Mouse (Mus musculus) G1E (cell line): ENCODE measurements around the gene Them4. TPM values are rescaled to one million over a fixed set of nuclear protein-coding genes. Genes with fewer than 3 reads are reported as not detected.

Experiments used
- ATAC-seq: 2 replicates; pipeline ENCODE4 v1.8.0; 2016; ENCODE audit warnings: mild to moderate bottlenecking; ENCODE audit not compliant: insufficient number of reproducible peaks, poor library complexity, low FRiP score, severe bottlenecking; ENCODE audit errors: extremely low read depth
- DNase-seq: peaks from one replicate; pipeline ENCODE4 v3.0.0; 2012; ENCODE audit warnings: low spot score
- H3K27me3 ChIP-seq: 2 replicates; pipeline ENCODE4 v1.6.1; 2012; ENCODE audit warnings: mild to moderate bottlenecking, low read length, inconsistent platforms; ENCODE audit not compliant: insufficient read depth
- H3K36me3 ChIP-seq: replicated peaks from 2 replicates; pipeline ENCODE3; 2012; ENCODE audit warnings: mild to moderate bottlenecking, inconsistent platforms
- H3K4me1 ChIP-seq: 2 replicates; pipeline ENCODE4 v1.6.1; 2012; ENCODE audit warnings: low read depth, low read length, inconsistent platforms, mixed read lengths; ENCODE audit not compliant: insufficient read depth
- H3K4me3 ChIP-seq: 2 replicates; pipeline ENCODE4 v1.5.1; 2012; ENCODE audit warnings: low read depth, mild to moderate bottlenecking, inconsistent platforms, low read length, moderate library complexity, mixed read lengths
- H3K9me3 ChIP-seq: replicated peaks from 2 replicates; pipeline ENCODE4 v1.6.1; 2012; ENCODE audit warnings: inconsistent platforms
- CTCF ChIP-seq: IDR thresholded peaks from 2 replicates; pipeline ENCODE4 v1.5.1; 2012; ENCODE audit warnings: low read depth, low read length, inconsistent platforms, mixed read lengths
- GATA1 ChIP-seq: IDR thresholded peaks from 2 replicates; pipeline ENCODE4 v1.6.1; 2012; ENCODE audit warnings: borderline replicate concordance, low read length, inconsistent platforms, mixed read lengths
- GATA2 ChIP-seq: IDR thresholded peaks from 2 replicates; pipeline ENCODE4 v1.6.1; 2012; ENCODE audit warnings: low read depth, low read length, inconsistent platforms, borderline replicate concordance
- POLR2AphosphoS5 ChIP-seq: IDR thresholded peaks from 2 replicates; pipeline ENCODE4 v1.6.1; 2012; ENCODE audit warnings: low read depth, low read length, inconsistent platforms; ENCODE audit not compliant: insufficient replicate concordance
- TAL1 ChIP-seq: conservative IDR thresholded peaks from 2 replicates; pipeline ENCODE4 v1.6.1; 2012; ENCODE audit warnings: low read depth, low read length, inconsistent platforms, mixed read lengths
- polyA plus RNA-seq: library from polyadenylated mRNA; stranded (reverse); fragments of >175 nt; gene quantifications from 2 replicates; pipeline ENCODE4 v1.2.3, GENCODE M21; 2012
- total RNA-seq, 2 experiments: library from RNA; stranded (forward) in 1 of 2; stranded (reverse) in 1 of 2; fragments of 200-1000 nt in 1 of 2; fragments of >200 nt in 1 of 2; fragmentation: Nextera tagmentation in 1 of 2; gene quantifications; 2 replicates each; pipeline ENCODE4 v1.2.3; 2014 to 2017

Them4 gene
- total and polyA plus RNA-seq, 3 experiments: 1.3 to 13.2 (median 7.7) TPM

GRCm38 (mm10) chr3:94377028-94377923 is 67.4 kb downstream of the Them4 start:
- no peaks in the 10 kb centered on the region for H3K9me3 ChIP-seq
- TF ChIP-seq CTCF: no peak
- no peak for TF ChIP-seq GATA1
- TF ChIP-seq POLR2AphosphoS5: no peak
- no peak for TF ChIP-seq TAL1
- no peak for TF ChIP-seq GATA2
- H3K36me3 ChIP-seq: no peaks in the 10 kb centered on the region
- DNase-seq: no peak
- peaks cover 3% of the 10 kb centered on the region; the same call in 1 of the 2 replicates for H3K4me1 ChIP-seq
- H3K4me3 ChIP-seq: no peak overlapping the region
- H3K27me3 ChIP-seq: peaks cover 39% of the 10 kb centered on the region; the same call in 1 of the 2 replicates
- ATAC-seq: no peak

GRCm38 (mm10) chr3:94379831-94380510 is 70.1 kb downstream of the Them4 start:
- peaks cover 26% of the 10 kb centered on the region for H3K27me3 ChIP-seq
- ATAC-seq (no peak), DNase-seq (no peak)
- H3K4me1 ChIP-seq: no peaks in the 10 kb centered on the region
- no peak overlapping the region for H3K4me3 ChIP-seq
- TF ChIP-seq POLR2AphosphoS5 (no peak), TAL1 (no peak), GATA2 (no peak), CTCF (no peak), GATA1 (no peak)
- H3K36me3 ChIP-seq: no peaks in the 10 kb centered on the region
- no peaks in the 10 kb centered on the region for H3K9me3 ChIP-seq

Other genes with a start within 250 kb of the Them4 start
- not detected in 2 replicates for gene Gm10697, start 237.4 kb upstream of the Them4 start, total RNA-seq (2014; fragmentation: Nextera tagmentation)
- gene Gm10697, start 237.4 kb upstream of the Them4 start, total RNA-seq (2017): not detected in 2 replicates
- gene Gm10697, start 237.4 kb upstream of the Them4 start, polyA plus RNA-seq: not detected in 2 replicates
- not detected in 2 replicates for gene Gm10696, start 131.9 kb upstream of the Them4 start, total RNA-seq (2014; fragmentation: Nextera tagmentation)
- gene Gm10696, start 131.9 kb upstream of the Them4 start, total RNA-seq (2017): not detected in 2 replicates
- gene Gm10696, start 131.9 kb upstream of the Them4 start, polyA plus RNA-seq: not detected in 2 replicates
- not detected in 2 replicates for gene Gm5286, start 113.4 kb upstream of the Them4 start, total RNA-seq (2014; fragmentation: Nextera tagmentation)
- 0.35 TPM in 1 of 2 replicates, not detected in the other for gene Gm5286, start 113.4 kb upstream of the Them4 start, total RNA-seq (2017)
- not detected in 2 replicates for gene Gm5286, start 113.4 kb upstream of the Them4 start, polyA plus RNA-seq
- not detected in 2 replicates for gene Gm4778, start 46.1 kb upstream of the Them4 start, total RNA-seq (2014; fragmentation: Nextera tagmentation)
- gene Gm4778, start 46.1 kb upstream of the Them4 start, total RNA-seq (2017): not detected in 2 replicates
- gene Gm4778, start 46.1 kb upstream of the Them4 start, polyA plus RNA-seq: not detected in 2 replicates
- not detected in 2 replicates for gene Them5, start 32.0 kb downstream of the Them4 start, total RNA-seq (2014; fragmentation: Nextera tagmentation)
- gene Them5, start 32.0 kb downstream of the Them4 start, total RNA-seq (2017): 0.11 and 0.12 TPM in 2 replicates
- not detected in 2 replicates for gene Them5, start 32.0 kb downstream of the Them4 start, polyA plus RNA-seq
- not detected in 2 replicates for gene C2cd4d, start 52.3 kb downstream of the Them4 start, total RNA-seq (2014; fragmentation: Nextera tagmentation)
- gene C2cd4d, start 52.3 kb downstream of the Them4 start, total RNA-seq (2017): 0.11 TPM in 1 of 2 replicates, not detected in the other
- not detected in 2 replicates for gene C2cd4d, start 52.3 kb downstream of the Them4 start, polyA plus RNA-seq
- not detected in 2 replicates for gene Rorc, start 62.7 kb downstream of the Them4 start, total RNA-seq (2014; fragmentation: Nextera tagmentation)
- gene Rorc, start 62.7 kb downstream of the Them4 start, total RNA-seq (2017): 0.12 TPM in 1 of 2 replicates, not detected in the other
- not detected in 2 replicates for gene Rorc, start 62.7 kb downstream of the Them4 start, polyA plus RNA-seq
- gene Lingo4, start 88.4 kb downstream of the Them4 start, total RNA-seq (2014; fragmentation: Nextera tagmentation): not detected in 2 replicates
- 0.05 and 0.06 TPM in 2 replicates for gene Lingo4, start 88.4 kb downstream of the Them4 start, total RNA-seq (2017)
- gene Lingo4, start 88.4 kb downstream of the Them4 start, polyA plus RNA-seq: not detected in 2 replicates
- gene Tdrkh, start 103.2 kb downstream of the Them4 start, total RNA-seq (2014; fragmentation: Nextera tagmentation): not detected in 2 replicates
- 0.12 and 0.22 TPM in 2 replicates for gene Tdrkh, start 103.2 kb downstream of the Them4 start, total RNA-seq (2017)
- gene Tdrkh, start 103.2 kb downstream of the Them4 start, polyA plus RNA-seq: not detected in 2 replicates
- gene Mrpl9, start 133.2 kb downstream of the Them4 start, total RNA-seq (2014; fragmentation: Nextera tagmentation): 62.2 and 67.1 TPM in 2 replicates
- 105 and 108 TPM in 2 replicates for gene Mrpl9, start 133.2 kb downstream of the Them4 start, total RNA-seq (2017)
- 89.5 and 105 TPM in 2 replicates for gene Mrpl9, start 133.2 kb downstream of the Them4 start, polyA plus RNA-seq
- gene Oaz3, start 133.8 kb downstream of the Them4 start, total RNA-seq (2014; fragmentation: Nextera tagmentation): not detected in 2 replicates
- gene Oaz3, start 133.8 kb downstream of the Them4 start, total RNA-seq (2017): 0.17 and 0.49 TPM in 2 replicates
- not detected in 2 replicates for gene Oaz3, start 133.8 kb downstream of the Them4 start, polyA plus RNA-seq
- not detected in 2 replicates for gene Celf3, start 168.2 kb downstream of the Them4 start, total RNA-seq (2014; fragmentation: Nextera tagmentation)
- gene Celf3, start 168.2 kb downstream of the Them4 start, total RNA-seq (2017): 0.17 TPM in 1 of 2 replicates, not detected in the other
- gene Celf3, start 168.2 kb downstream of the Them4 start, polyA plus RNA-seq: not detected in 2 replicates
- gene Riiad1, start 170.3 kb downstream of the Them4 start, total RNA-seq (2014; fragmentation: Nextera tagmentation): not detected in 2 replicates
- not detected in 2 replicates for gene Riiad1, start 170.3 kb downstream of the Them4 start, total RNA-seq (2017)
- not detected in 2 replicates for gene Riiad1, start 170.3 kb downstream of the Them4 start, polyA plus RNA-seq